Mouse (Mus musculus): ENCODE measurements around the gene Tbxas1. TPM values are rescaled to one million over a fixed set of nuclear protein-coding genes. Genes with fewer than 3 reads are reported as not detected.
A peak's percentile ranks its signal among the peaks of the same experiment; 100 is the strongest.

Gene Tbxas1
- polyA plus RNA-seq, 1 experiment from 2014 or later, result 1.7 TPM

DNA sequence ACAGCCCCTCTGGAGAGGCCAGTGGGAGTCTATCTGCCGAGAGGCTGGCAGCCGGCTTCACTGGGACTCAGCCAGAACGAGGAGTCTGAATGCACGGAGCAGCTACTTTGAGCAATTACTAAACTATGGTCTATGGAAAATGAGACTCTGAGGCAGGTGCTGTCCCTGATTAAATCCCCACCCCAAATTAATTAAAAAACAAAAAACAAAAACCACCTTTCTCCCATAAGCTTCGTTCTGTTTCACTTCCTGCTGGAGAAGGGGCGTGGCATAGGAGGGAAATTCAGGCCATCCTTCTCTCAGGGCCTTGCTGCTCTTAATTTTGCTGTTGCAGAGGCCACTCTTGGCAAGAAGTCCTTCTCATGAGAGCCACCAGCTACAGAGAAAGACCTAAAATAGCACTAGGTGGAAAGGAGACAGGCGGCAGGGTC, 180.6 kb downstream of the Tbxas1 start:
- H3K4me3 ChIP-seq, result no peak overlapping the region
- H3K9me3 ChIP-seq (replicated peaks), result no peaks in the 10 kb centered on the region
- no peak overlapping the region for H3K9ac ChIP-seq
- H3K27ac ChIP-seq, result no peak overlapping the region
- no peaks in the 10 kb centered on the region for H3K36me3 ChIP-seq
- no peaks in the 10 kb centered on the region for H3K27me3 ChIP-seq
- H3K4me2 ChIP-seq (replicated peaks), result no peak overlapping the region
- WGBS, result 66% methylated on average over 7 of the region's 7 CpGs
- H3K4me1 ChIP-seq, result peaks cover 18% of the 10 kb centered on the region
- no peak for ATAC-seq (ENCODE audit: low FRiP score)

GRCm38 (mm10) chr6:39057161-39057560, 182.0 kb downstream of the Tbxas1 start:
- Histone ChIP-seq H3K4me1 (peaks cover 23% of the 10 kb centered on the region), H3K9me3 (replicated peaks) (no peaks in the 10 kb centered on the region), H3K27ac (no peak overlapping the region), H3K27me3 (no peaks in the 10 kb centered on the region), H3K36me3 (no peaks in the 10 kb centered on the region), H3K4me2 (replicated peaks) (no peak overlapping the region), H3K4me3 (no peak overlapping the region), H3K9ac (no peak overlapping the region)
- whole genome bisulfite sequencing, result 96% methylated on average over 1 of the region's 1 CpGs
- ATAC-seq (ENCODE audit: low FRiP score), result no peak

- no peak overlapping the region for H3K9ac ChIP-seq
- peaks cover 23% of the 10 kb centered on the region for H3K4me1 ChIP-seq
- no peak overlapping the region for H3K27ac ChIP-seq
- H3K27me3 ChIP-seq, result no peaks in the 10 kb centered on the region
- no peak overlapping the region for H3K4me3 ChIP-seq
- H3K36me3 ChIP-seq, result no peaks in the 10 kb centered on the region
- H3K4me2 ChIP-seq (replicated peaks), result no peak overlapping the region
- no peaks in the 10 kb centered on the region for H3K9me3 ChIP-seq (replicated peaks)
- 57% methylated on average over 3 of the region's 3 CpGs for WGBS
- no peak for ATAC-seq (ENCODE audit: low FRiP score)
Observed at GRCm38 (mm10) chr6:39058389-39058788, 183.2 kb downstream of the Tbxas1 start.

DNA sequence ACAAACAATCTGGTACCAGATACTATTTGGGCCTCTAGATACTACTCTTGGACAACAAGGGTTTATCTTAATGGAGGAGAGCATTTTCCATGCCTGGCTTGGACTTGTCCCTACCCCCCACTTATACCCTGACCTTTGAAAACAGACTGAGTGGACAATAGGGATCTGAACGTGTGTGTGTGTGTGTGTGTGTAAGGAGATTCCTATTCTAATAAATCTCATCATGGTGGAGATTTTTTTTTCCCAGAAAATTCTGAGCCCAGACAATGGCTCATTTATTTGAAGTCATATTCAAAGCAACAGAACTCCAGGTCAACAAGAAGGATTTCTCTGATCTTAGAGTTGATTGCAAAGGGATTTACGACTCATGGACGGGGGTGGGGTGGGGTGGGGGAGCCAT, 183.7 kb downstream of the Tbxas1 start:
- H3K4me1 ChIP-seq, result peaks cover 23% of the 10 kb centered on the region
- no peaks in the 10 kb centered on the region for H3K9me3 ChIP-seq (replicated peaks)
- WGBS, result 76% methylated on average over 3 of the region's 3 CpGs
- ATAC-seq (ENCODE audit: low FRiP score), result no peak
- H3K9ac ChIP-seq, result no peak overlapping the region
- no peak overlapping the region for H3K4me3 ChIP-seq
- H3K36me3 ChIP-seq, result no peaks in the 10 kb centered on the region
- H3K27ac ChIP-seq, result no peak overlapping the region
- H3K4me2 ChIP-seq (replicated peaks), result no peak overlapping the region
- no peaks in the 10 kb centered on the region for H3K27me3 ChIP-seq

DNA sequence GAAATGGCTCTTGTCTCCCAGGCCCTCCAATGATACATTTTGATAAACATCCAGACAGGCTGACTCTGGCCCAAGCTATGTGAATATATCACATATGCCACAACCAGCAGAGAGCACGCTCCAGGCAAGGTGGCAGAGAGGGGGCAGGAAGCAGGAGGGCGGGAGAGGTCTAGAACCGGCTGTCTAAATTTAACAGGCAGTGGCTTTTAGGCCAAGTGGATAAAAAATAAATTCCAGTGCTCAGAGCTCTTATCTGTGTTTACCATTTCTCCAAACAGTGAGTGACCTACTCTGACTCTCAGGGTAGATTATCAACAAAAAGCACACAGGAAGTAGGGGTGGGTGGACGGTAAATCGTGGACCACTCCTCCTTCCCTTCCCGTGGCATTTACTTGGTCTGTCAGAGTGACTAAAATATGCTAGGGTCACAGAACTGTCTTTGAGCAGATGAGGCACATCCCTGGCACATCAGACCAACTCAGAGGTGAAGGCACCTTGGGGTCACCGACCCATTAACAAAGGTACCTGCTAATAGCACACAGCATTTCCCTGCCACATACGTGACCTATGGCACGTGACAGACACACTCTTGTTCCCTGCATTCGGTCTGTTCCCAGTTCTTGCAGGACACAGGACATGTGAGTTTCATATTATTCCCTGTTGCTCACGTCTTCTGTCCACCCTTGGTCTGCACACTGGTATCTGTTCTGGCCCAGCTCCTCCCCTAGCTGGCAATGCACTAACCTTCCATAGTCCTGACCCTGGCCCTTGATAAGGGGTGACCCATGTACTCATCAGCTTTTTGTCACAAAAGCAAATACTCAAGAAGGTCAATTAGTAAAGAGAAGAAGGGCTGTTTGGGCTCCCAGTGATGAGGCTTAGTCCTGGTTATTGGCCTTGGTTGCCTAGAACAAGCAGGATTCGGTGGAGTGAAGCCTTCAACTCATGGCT, 184.6 kb downstream of the Tbxas1 start:
- no peak for ATAC-seq (ENCODE audit: low FRiP score)

GRCm38 (mm10) chr6:39061180-39061579, 186.0 kb downstream of the Tbxas1 start:
- Histone ChIP-seq H3K4me3 (no peak overlapping the region), H3K27ac (0 out of 2 replicates have a peak overlapping the region, but pooled peaks have one; percentile 18), H3K4me1 (peaks cover 16% of the 10 kb centered on the region), H3K9ac (no peak overlapping the region), H3K9me3 (replicated peaks) (no peaks in the 10 kb centered on the region), H3K27me3 (no peaks in the 10 kb centered on the region), H3K4me2 (replicated peaks) (no peak overlapping the region), H3K36me3 (no peaks in the 10 kb centered on the region)
- WGBS, result 41% methylated on average over 4 of the region's 4 CpGs
- ATAC-seq (ENCODE audit: low FRiP score), result peak; percentile 55

More for the DNA sequence above, 184.6 kb downstream of the Tbxas1 start:
- 86% methylated on average over 12 of the region's 12 CpGs for WGBS
- no peaks in the 10 kb centered on the region for H3K27me3 ChIP-seq
- no peak overlapping the region for H3K4me3 ChIP-seq
- H3K4me2 ChIP-seq (replicated peaks), result no peak overlapping the region
- no peaks in the 10 kb centered on the region for H3K9me3 ChIP-seq (replicated peaks)
- H3K4me1 ChIP-seq, result peaks cover 17% of the 10 kb centered on the region
- no peak overlapping the region for H3K9ac ChIP-seq
- H3K36me3 ChIP-seq, result no peaks in the 10 kb centered on the region
- H3K27ac ChIP-seq, result no peak overlapping the region

GRCm38 (mm10) chr6:39063541-39063940, 188.3 kb downstream of the Tbxas1 start:
- Histone ChIP-seq H3K4me2 (replicated peaks) (no peak overlapping the region), H3K27me3 (no peaks in the 10 kb centered on the region), H3K9ac (no peak overlapping the region), H3K4me3 (no peak overlapping the region), H3K36me3 (no peaks in the 10 kb centered on the region), H3K9me3 (replicated peaks) (no peaks in the 10 kb centered on the region), H3K27ac (no peak overlapping the region), H3K4me1 (peaks cover 16% of the 10 kb centered on the region)
- ATAC-seq (ENCODE audit: low FRiP score), result no peak
- 69% methylated on average over 2 of the region's 2 CpGs for WGBS

GRCm38 (mm10) chr6:39066935-39067578, 191.9 kb downstream of the Tbxas1 start:
- Histone ChIP-seq H3K9ac (no peak overlapping the region), H3K4me2 (replicated peaks) (no peak overlapping the region), H3K27ac (no peak overlapping the region), H3K36me3 (no peaks in the 10 kb centered on the region), H3K4me3 (no peak overlapping the region), H3K9me3 (replicated peaks) (no peaks in the 10 kb centered on the region), H3K27me3 (no peaks in the 10 kb centered on the region), H3K4me1 (no peaks in the 10 kb centered on the region)
- ATAC-seq (ENCODE audit: low FRiP score), result peak; percentile 78
- 47% methylated on average over 12 of the region's 12 CpGs for WGBS

GRCm38 (mm10) chr6:39072664-39073063, 197.5 kb downstream of the Tbxas1 start:
- Histone ChIP-seq H3K4me3 (no peak overlapping the region), H3K9ac (no peak overlapping the region), H3K27ac (no peak overlapping the region), H3K4me2 (replicated peaks) (no peak overlapping the region), H3K9me3 (replicated peaks) (no peaks in the 10 kb centered on the region), H3K4me1 (peaks cover 6% of the 10 kb centered on the region; the same call in 1 of the 2 replicates), H3K36me3 (no peaks in the 10 kb centered on the region), H3K27me3 (no peaks in the 10 kb centered on the region)
- WGBS, result 47% methylated on average over 5 of the region's 5 CpGs
- ATAC-seq (ENCODE audit: low FRiP score), result no peak

DNA sequence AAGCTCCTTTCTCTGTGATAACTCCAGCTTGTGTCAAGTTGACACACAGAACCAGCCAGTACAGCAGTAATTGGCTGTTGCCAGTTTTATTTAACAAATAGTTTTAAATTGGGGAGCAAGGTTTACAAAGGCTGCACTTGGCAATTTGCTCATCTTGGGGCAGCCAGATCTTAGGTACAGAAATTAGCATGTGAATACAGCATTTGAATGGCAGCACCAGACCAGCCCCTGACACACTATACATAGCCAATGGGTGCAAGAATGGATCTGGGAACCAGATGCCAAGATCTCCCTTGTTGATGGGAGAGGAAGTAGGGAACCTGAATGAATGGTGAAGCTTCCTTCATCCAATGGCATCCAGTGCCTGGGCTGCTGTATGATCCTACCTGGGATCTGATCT, 199.0 kb downstream of the Tbxas1 start:
- ATAC-seq (ENCODE audit: low FRiP score), result no peak
- Histone ChIP-seq H3K4me2 (replicated peaks) (no peak overlapping the region), H3K27me3 (no peaks in the 10 kb centered on the region), H3K9ac (no peak overlapping the region), H3K4me3 (no peak overlapping the region), H3K27ac (no peak overlapping the region), H3K36me3 (no peaks in the 10 kb centered on the region), H3K4me1 (peaks cover 6% of the 10 kb centered on the region; the same call in 1 of the 2 replicates), H3K9me3 (replicated peaks) (no peaks in the 10 kb centered on the region)

- no peak overlapping the region for H3K27ac ChIP-seq
- H3K9ac ChIP-seq, result no peak overlapping the region
- no peaks in the 10 kb centered on the region for H3K27me3 ChIP-seq
- ATAC-seq (ENCODE audit: low FRiP score), result no peak
- no peak overlapping the region for H3K4me2 ChIP-seq (replicated peaks)
- H3K36me3 ChIP-seq, result no peaks in the 10 kb centered on the region
- H3K4me3 ChIP-seq, result no peak overlapping the region
- H3K9me3 ChIP-seq (replicated peaks), result no peaks in the 10 kb centered on the region
- H3K4me1 ChIP-seq, result peaks cover 6% of the 10 kb centered on the region; the same call in 1 of the 2 replicates
Observed at GRCm38 (mm10) chr6:39076498-39076897, 201.3 kb downstream of the Tbxas1 start.

DNA sequence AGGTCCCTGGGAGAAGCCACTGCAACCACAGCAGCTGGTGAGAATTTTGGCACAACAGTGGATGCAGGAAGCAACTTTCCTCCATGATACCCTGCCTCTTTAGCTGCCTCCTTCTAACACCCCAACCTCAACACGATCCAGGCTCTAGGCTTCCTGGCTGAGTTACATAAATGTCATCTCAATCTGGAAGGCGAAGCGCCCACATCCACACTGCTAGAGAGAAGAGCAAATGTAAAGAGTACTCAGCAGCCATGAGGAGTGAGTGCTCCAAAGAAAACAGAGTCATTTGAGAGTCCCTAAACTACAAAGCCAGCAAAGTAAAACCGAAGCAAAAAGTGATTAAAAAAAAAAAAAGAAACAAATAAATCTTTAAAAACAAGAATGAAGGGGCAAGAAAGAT, 229.4 kb downstream of the Tbxas1 start:
- ATAC-seq (ENCODE audit: low FRiP score), result no peak
- no peaks in the 10 kb centered on the region for H3K4me1 ChIP-seq
- H3K4me3 ChIP-seq, result no peak overlapping the region
- no peaks in the 10 kb centered on the region for H3K27me3 ChIP-seq
- no peaks in the 10 kb centered on the region for H3K9me3 ChIP-seq (replicated peaks)
- no peaks in the 10 kb centered on the region for H3K36me3 ChIP-seq
- 84% methylated on average over 4 of the region's 4 CpGs for WGBS
- H3K9ac ChIP-seq, result no peak overlapping the region
- H3K27ac ChIP-seq, result no peak overlapping the region
- no peak overlapping the region for H3K4me2 ChIP-seq (replicated peaks)
